Mouse (Mus musculus): ENCODE measurements at regions not wholly inside any gene's neighbourhood (a gene's known extent, or its start where the extent isn't known, plus 50 kb on each side); places are given as distances from the start of the nearest gene placed in this dataset.

DNA sequence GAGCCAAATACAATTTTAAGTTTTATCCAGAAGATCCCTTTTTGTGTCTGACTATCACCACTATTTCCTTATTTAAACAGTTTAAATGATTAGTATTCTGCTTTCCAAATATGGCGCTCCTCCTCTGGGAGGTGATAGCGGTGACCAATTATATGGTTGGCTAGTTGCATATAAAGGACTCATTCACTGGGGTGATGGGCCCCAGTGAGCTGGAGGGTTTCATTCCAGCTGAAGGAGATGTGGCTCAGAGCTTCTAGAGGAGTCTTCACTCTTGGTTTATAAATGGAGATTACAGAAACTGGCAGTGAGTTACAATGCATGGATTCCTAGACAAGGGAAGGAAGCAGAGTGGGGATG lies 50.7 kb upstream of the Gm7361 start:
- Histone ChIP-seq H3K4me1 (peaks cover 20% of the 10 kb centered on the region), H3K27ac (replicated peaks) (no peak overlapping the region), H3K9ac (replicated peaks) (no peak overlapping the region), H3K4me3 (no peak overlapping the region), H3K9me3 (0 out of 2 replicates have a peak, but pooled peaks cover 5% of the 10 kb centered on the region), H3K36me3 (no peaks in the 10 kb centered on the region), H3K27me3 (no peaks in the 10 kb centered on the region), H3K4me2 (replicated peaks) (no peak overlapping the region)
- WGBS = 20% methylated on average over 2 of the region's 2 CpGs
- no peak for ATAC-seq (ENCODE audit: low FRiP score, low read depth)

DNA sequence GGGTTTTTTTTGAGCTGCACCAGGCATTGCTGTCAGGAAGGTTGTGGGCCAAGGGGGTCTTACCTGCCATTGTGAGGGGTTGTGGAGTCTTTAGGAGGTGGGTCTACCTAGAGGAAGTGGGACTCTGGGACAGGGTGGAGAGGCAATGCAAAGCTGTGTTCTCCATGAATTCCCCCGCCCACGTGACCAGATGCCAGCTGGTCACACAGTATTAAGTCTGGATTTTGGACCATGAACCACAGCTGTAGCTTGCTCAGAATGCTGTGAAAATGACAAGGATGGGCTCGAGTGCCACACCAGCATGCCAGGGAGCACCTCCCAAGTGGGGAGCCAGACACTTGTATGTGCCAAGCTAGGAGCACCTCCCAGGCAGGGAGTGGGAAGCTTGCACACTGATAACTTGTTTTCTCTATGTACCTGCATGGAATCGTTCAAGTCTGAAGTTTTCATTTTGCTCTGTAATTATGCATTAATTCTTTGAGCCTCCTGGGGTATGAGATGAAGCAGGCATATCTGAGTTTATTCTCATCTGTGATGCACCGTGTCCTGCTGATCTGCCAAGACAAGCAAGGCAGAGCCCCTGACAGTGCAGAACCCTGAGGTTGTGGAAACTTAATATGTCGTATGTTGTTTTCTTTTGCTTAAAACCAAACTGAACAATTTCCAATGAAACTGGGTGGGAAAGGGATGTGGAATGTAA lies 51.3 kb upstream of the Gm7361 start:
- H3K4me1 ChIP-seq = peaks cover 18% of the 10 kb centered on the region
- H3K4me3 ChIP-seq = no peak overlapping the region
- H3K9me3 ChIP-seq = 0 out of 2 replicates have a peak, but pooled peaks cover 5% of the 10 kb centered on the region
- no peak; the same call in 1 of the 2 replicates for ATAC-seq (ENCODE audit: low FRiP score, low read depth)
- H3K36me3 ChIP-seq = no peaks in the 10 kb centered on the region
- H3K27me3 ChIP-seq = no peaks in the 10 kb centered on the region
- no peak overlapping the region for H3K9ac ChIP-seq (replicated peaks)
- no peak overlapping the region for H3K4me2 ChIP-seq (replicated peaks)
- 64% methylated on average over 6 of the region's 6 CpGs for WGBS
- no peak overlapping the region for H3K27ac ChIP-seq (replicated peaks)

DNA sequence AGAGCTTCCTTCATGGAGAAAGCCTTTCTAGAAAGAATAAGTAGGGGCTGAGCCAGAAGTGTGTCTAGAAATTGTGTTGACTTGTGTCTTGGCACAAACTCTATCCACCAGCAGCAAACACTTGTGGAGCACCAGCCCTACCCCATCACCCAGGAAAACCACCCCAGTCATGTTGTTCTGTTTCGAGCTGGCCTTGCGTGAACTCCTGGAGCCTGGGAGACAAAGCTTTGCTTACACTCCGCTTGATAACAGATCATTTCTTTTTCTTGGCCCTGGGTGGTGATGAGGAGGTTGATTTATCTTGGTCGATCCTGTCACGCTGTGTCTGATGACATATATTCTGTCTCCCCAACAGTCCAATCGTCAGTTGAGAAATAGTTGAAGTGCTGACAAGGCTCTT lies 55.0 kb upstream of the Gm7361 start:
- Histone ChIP-seq H3K9ac (replicated peaks) (no peak overlapping the region), H3K9me3 (no peaks in the 10 kb centered on the region), H3K36me3 (no peaks in the 10 kb centered on the region), H3K4me1 (peaks cover 11% of the 10 kb centered on the region; the same call in 1 of the 2 replicates), H3K27ac (replicated peaks) (no peak overlapping the region), H3K27me3 (no peaks in the 10 kb centered on the region), H3K4me3 (no peak overlapping the region), H3K4me2 (replicated peaks) (no peak overlapping the region)
- ATAC-seq (ENCODE audit: low FRiP score, low read depth) = no peak
- WGBS = 96% methylated on average over 6 of the region's 6 CpGs

DNA sequence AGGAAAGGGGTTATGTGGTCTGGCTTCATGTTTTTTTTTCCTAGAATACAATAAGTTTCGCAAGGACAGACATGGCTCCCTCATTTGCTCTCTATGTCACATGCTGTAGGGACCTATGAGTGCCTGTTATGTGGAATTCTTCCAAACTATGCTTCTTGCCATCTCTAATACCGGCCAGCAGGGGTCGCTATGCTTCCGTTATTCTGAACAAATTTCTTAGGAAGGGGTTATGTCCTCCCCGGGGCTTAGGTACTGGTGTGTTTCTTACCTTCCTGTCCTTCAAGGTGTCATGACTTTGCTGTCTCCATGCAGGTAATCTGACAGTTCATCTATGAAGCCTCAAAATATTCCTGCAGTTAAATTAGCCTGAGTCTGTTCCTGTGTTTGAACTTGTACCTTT lies 68.1 kb upstream of the Gm7361 start:
- no peak overlapping the region for H3K4me2 ChIP-seq (replicated peaks)
- no peak overlapping the region for H3K9ac ChIP-seq (replicated peaks)
- H3K36me3 ChIP-seq = no peaks in the 10 kb centered on the region
- WGBS = 12% methylated on average over 5 of the region's 5 CpGs
- no peak overlapping the region for H3K4me3 ChIP-seq
- H3K27ac ChIP-seq (replicated peaks) = no peak overlapping the region
- no peak for ATAC-seq (ENCODE audit: low FRiP score, low read depth)
- peaks cover 3% of the 10 kb centered on the region; the same call in 1 of the 2 replicates for H3K27me3 ChIP-seq
- H3K9me3 ChIP-seq = no peaks in the 10 kb centered on the region
- H3K4me1 ChIP-seq = no peaks in the 10 kb centered on the region; the same call in 1 of the 2 replicates

DNA sequence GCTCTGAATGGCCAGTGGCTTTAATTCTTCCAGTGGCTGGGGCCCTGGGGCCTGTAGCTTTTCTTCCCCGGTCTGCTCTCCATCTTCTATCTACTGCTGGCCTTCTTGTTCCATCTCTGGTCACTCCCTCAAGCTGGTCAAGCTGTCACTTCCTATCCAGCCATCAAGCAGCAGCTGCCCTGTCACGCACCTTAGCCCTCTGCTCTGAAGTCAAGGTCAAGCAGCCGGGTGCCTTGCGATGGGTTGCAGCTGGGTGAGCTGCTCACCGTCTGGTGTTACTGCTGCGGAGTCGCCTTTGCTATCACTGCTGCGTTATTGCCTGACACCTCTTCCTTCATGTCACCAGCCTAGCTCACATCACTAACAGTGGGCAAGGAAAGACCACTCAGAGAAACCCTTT lies 66.0 kb upstream of the Gm10220 start:
- Histone ChIP-seq H3K36me3 (no peaks in the 10 kb centered on the region), H3K9ac (replicated peaks) (no peak overlapping the region), H3K9me3 (no peaks in the 10 kb centered on the region), H3K4me3 (no peak overlapping the region), H3K27me3 (peaks cover 9% of the 10 kb centered on the region; the same call in 1 of the 2 replicates), H3K4me2 (replicated peaks) (no peak overlapping the region), H3K27ac (replicated peaks) (no peak overlapping the region), H3K4me1 (no peaks in the 10 kb centered on the region; the same call in 1 of the 2 replicates)
- ATAC-seq (ENCODE audit: low FRiP score, low read depth) = no peak
- 77% methylated on average over 8 of the region's 8 CpGs for WGBS

DNA sequence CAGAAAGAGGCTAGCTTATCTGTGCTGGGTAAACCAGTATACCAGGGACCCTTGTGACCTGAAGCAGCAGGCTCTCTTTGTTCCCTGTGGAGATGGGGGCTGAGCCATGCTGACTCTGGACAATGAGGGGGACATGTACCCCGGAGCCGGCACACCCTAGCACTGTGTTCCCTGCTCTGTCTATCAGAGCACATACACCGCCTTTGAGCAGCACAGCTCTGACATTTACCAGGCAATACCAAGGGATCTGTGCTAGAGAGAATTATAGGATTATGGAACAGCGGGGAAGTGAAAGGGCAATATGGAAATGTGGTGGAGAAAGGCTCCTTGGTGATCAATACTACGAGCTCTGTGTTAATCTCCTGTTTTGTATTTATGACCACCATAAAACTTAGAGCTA lies 64.2 kb upstream of the Gm10220 start:
- Histone ChIP-seq H3K9ac (replicated peaks) (no peak overlapping the region), H3K4me2 (replicated peaks) (no peak overlapping the region), H3K9me3 (no peaks in the 10 kb centered on the region), H3K4me1 (no peaks in the 10 kb centered on the region; the same call in 1 of the 2 replicates), H3K27me3 (peaks cover 9% of the 10 kb centered on the region; the same call in 1 of the 2 replicates), H3K4me3 (no peak overlapping the region), H3K36me3 (no peaks in the 10 kb centered on the region), H3K27ac (replicated peaks) (0 out of 2 replicates have a peak overlapping the region, but pooled peaks have one; percentile 3)
- WGBS = 10% methylated on average over 5 of the region's 5 CpGs
- ATAC-seq (ENCODE audit: low FRiP score, low read depth) = peak; percentile 71

DNA sequence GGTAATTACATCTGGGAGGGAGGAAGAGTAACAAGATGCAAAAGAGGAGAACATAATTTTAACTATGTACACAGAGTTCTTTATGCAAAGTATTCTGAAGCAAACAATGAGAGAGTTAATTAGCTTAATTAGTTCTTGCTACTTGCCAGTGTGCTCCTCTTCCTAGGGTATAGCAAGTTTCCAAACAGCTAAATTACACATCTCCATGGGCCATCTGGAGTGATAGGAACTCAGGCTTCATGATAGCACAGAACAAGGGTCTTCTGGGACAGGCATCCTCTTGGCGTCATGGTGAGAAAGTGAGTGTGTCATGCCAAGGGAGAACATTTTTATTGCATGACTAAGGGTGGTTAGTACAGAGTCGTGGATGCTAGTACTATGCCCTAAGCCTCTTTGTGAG lies 54.8 kb upstream of the Gm10220 start:
- no peaks in the 10 kb centered on the region for H3K36me3 ChIP-seq
- no peak overlapping the region for H3K4me2 ChIP-seq (replicated peaks)
- 87% methylated on average over 2 of the region's 2 CpGs for WGBS
- no peak for ATAC-seq (ENCODE audit: low FRiP score, low read depth)
- no peaks in the 10 kb centered on the region for H3K27me3 ChIP-seq
- H3K9ac ChIP-seq (replicated peaks) = no peak overlapping the region
- H3K27ac ChIP-seq (replicated peaks) = no peak overlapping the region
- no peak overlapping the region for H3K4me3 ChIP-seq
- no peaks in the 10 kb centered on the region for H3K9me3 ChIP-seq
- no peaks in the 10 kb centered on the region for H3K4me1 ChIP-seq

DNA sequence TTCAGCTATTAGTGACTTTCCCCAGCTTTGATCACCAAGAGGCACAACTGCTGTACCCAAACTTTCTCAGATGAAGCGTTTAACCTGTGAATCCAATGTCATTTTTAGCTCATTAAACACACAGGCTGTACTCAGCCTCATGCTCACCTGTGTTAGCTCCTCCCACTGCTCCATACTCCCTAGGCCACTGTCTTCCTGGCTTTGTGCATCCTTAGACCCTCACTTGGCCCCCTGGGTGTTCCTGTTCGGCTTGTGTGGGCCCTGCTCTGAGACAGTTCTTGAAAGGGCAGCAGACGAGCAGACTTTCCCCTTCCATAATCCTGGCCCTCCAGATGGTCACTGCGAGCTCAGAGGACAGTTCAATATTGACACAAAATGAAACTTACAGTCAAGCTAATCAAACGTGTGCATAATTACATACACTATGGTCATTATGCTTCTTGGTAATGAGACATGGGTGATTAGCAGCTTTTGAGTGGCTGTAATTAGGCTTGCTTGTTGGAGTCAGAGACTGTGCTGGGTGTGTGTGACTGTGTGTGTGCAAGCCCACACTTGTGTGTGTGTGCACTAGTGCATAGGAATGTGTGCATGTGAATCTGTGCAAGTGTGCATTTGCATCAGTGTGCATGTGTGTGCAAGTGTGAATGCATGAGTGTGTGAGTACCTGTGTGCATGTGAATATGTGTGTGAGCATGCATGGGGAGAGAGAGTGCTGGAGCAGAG lies 50.6 kb upstream of the Gm10220 start:
- no peak overlapping the region for H3K4me3 ChIP-seq
- no peak overlapping the region for H3K27ac ChIP-seq (replicated peaks)
- no peaks in the 10 kb centered on the region for H3K36me3 ChIP-seq
- ATAC-seq (ENCODE audit: low FRiP score, low read depth) = no peak
- 74% methylated on average over 5 of the region's 5 CpGs for WGBS
- no peaks in the 10 kb centered on the region for H3K27me3 ChIP-seq
- no peaks in the 10 kb centered on the region for H3K9me3 ChIP-seq
- H3K9ac ChIP-seq (replicated peaks) = no peak overlapping the region
- H3K4me1 ChIP-seq = no peaks in the 10 kb centered on the region
- H3K4me2 ChIP-seq (replicated peaks) = no peak overlapping the region

DNA sequence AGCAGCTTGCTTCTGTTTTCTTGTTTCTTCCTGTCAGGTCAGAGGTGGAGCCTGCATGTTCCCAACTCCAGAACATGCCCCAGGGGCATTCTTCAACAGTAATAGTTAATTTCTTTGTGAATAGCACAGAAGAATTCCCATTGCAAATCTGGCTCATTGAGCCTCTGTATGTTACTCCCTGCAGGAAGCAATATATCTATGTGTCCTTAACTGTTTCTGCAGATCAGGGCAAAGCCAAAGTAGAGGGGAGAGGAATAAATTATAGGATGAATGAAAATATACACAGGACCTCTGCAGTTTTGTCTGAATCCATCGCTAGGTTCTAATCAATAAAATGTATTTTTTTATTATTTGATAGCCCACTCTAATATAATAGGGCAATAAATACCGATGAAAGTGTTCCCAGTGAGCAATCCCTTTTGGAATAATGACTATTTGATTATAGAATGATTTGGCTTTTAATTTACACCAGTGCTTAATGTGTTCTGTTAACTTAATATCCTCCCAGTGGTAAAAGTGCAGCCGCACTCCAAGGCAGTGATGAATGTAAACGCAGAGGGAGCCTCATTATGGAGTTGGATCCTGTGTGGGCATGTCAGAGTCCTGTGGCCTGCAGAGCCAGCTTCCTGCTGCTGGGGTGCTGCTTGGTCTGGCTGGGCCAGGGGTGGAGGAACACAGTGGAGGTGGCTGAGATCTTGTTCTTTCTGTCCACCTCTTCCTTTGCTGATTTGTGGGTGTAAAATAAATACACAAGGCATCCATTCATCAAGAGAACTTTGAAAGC lies 49.7 kb upstream of the Gm10220 start:
- 87% methylated on average over 4 of the region's 4 CpGs for WGBS
- Histone ChIP-seq H3K4me2 (replicated peaks) (no peak overlapping the region), H3K27ac (replicated peaks) (no peak overlapping the region), H3K4me1 (no peaks in the 10 kb centered on the region), H3K4me3 (no peak overlapping the region), H3K36me3 (no peaks in the 10 kb centered on the region), H3K9me3 (no peaks in the 10 kb centered on the region), H3K9ac (replicated peaks) (no peak overlapping the region), H3K27me3 (no peaks in the 10 kb centered on the region)
- no peak for ATAC-seq (ENCODE audit: low FRiP score, low read depth)

Measured in midbrain, embryonic 12.5 days (tissue).